Mouse (Mus musculus): Measurements from ENCODE around the gene Auts2.
A peak's percentile ranks its signal among the peaks of the same experiment; 100 is the strongest.

The Auts2 gene

DNA sequence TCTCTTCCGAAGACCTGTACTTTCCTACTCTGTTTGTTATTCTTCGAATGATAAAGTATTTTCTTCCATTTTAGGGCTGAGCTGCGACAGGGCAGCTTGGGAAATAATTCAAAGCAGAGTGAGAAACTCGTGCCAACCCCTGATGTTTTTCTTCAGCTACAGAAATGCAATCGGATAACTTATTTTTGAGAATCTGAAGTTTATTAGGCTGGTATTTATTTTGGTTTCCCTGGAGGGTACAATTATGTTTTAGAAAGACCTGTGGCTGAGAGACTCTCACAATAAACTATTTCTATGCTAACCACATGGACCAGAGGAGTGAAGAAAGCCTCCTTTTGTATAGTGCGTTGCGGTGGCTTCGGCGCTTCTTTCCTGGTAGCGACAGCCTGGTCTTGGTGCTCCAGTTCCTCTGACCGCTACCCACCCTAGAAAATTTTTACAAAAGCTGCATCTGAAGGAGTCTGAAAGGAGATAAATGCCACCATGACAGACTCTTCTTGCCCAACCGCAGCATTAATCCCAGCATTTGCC is 550.4 kb downstream of the Auts2 start:
- DNase-seq (ENCODE audit: low spot score), result no peak

DNA sequence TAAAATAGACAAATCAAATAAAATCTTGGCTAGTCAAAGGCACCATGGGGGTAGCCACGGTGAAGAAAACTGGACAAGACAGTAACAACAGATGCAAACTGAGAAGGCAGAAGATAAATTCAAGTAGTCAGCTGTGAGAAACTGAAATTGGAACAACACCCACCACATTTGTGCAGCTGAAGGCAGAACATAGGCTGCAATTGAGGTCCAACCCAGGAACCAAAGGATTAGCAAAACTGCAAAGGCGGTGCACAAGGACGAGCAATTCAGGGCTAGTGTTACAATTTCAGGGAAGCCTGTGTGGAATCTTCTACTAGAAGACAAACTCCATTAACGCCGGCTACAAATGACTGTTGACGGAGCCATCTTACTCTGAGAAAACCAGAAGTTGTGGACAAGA is 550.9 kb downstream of the Auts2 start:
- DNase-seq (ENCODE audit: low spot score), result peak; percentile 16

DNA sequence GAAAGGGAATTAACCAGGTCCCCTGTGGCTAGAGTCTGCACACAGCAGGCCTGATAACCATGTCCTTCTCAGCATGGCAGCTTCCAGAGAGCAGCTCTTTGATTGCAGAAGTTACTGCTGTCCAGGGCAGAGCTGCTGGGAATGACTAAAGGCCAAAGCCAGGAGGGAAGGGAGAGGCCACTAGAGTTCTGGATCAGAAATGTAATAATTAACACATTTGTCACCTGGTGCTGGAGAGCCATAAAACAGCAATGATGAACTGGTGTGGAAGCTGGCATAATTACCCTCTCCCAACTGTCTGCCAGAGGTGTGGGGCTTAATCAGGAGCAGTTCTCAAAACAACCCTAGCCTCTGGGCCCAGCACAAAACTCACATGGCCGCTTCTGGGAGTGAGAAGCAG is 552.6 kb downstream of the Auts2 start:
- DNase-seq (ENCODE audit: low spot score), result no peak

DNA sequence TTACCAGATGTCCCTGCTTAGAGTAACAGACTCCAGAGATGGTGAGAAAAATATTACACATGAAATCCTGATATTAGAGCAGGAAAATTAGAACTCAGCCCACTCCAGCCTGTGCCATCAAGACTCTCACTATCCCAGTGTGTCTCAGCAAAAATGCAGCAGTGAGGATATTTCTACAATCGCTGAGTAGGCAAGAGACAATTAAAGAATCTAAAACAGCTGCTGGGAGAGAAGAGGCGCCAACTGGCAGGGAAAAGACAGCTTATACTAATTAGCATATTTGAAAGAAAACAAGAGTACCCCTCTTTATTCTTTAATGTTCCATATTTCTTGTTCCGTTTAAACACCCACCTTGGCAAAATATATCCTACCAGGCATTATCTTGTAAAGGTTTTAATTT is 561.7 kb downstream of the Auts2 start:
- DNase-seq (ENCODE audit: low spot score), result peak; percentile 19

DNA sequence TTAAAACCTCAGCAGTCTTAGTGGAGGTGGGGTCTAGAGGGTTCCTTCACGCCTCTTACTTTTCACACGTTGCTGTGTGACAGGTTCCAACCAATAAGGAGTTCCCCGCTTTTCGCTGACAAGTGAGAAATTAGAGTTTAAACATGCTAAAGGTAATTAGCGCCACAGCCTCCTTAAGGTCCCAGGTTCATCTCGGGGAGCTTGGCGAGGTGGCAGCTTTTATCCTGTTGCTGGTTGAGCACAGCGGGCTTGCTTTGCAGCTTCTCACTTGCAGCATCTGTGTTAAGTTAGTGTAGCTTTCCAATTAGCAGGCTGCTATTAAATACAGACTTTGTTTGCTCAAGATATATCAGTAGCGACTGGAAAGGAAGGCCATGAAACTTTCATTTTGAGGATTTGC is 564.2 kb downstream of the Auts2 start:
- DNase-seq (ENCODE audit: low spot score), result no peak

DNA sequence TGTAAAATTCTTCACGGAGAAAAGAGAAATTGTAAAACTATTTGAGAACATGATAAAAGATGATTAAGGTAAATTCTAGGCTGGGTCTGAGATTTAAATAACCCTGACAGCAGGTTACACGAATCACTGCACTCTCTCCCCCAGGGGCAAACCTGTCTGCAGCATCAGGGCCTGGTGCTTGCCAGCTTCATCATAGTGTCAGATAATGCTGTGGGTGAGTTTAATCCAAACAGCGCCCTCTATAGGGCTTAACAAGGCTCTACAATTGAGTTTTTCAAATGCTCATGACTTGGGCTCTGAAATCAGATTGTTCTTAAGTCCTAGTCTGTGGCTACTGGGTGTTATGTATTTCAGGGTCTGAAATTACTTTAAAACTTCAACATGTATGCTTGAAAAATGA is 565.6 kb downstream of the Auts2 start:
- DNase-seq (ENCODE audit: low spot score), result no peak

DNA sequence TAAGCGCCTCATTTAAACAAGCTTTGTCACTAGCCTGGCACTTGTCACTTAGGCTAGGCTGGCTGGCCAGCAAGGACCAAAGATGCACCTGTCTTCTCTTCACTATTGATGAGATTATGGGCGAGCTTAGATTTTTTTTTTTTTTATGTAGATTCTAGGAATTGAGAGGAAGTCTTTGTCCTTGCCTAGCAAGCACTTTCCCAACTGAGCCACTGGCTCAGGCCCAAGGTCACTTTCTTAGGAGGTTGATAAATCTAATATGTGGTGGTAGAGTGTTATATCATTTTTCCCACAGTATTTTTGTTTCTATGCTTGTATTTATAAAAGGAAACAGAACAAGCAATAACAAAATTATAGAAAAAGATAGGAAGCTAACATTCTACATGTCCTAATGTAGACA is 571.2 kb downstream of the Auts2 start:
- DNase-seq (ENCODE audit: low spot score), result no peak

DNA sequence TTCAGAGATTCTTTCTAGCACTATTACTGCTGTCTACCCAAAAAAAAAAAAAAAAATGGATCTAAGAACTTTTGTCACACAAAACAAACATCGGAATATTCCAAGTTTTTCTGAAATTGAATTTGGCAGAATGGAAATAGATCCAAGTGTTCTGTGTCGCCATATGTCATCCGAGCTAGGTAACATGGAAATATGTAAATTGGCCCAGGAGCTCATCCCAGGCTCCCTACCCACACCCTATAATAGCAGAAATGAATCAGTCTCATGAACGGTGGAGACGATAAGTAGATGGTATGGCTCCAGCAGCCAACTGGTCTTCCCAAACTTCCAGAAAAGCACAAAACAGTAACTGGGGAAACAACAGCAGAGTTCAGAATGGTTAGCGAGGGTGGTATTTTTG is 577.6 kb downstream of the Auts2 start:
- DNase-seq (ENCODE audit: low spot score), result no peak

DNA sequence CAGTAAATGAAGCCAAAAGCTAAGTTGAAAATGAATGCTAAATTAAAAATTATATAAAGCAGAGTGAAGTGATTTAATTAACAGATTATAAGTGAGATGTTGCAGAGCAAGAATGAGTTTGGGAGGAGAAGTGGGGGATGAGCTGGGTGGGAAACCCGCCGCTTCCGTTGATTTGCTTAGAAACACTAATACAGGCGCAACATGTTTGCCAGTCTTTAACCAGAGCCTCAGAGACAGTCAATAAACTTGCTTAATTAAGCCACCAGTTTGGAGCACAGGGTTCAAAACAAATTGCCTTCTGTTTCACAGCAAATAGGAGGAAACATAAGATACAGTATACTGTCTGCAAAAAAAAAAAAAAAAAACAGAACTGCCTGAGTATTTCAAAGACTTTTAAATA is 579.6 kb downstream of the Auts2 start:
- no peak for DNase-seq (ENCODE audit: low spot score)

DNA sequence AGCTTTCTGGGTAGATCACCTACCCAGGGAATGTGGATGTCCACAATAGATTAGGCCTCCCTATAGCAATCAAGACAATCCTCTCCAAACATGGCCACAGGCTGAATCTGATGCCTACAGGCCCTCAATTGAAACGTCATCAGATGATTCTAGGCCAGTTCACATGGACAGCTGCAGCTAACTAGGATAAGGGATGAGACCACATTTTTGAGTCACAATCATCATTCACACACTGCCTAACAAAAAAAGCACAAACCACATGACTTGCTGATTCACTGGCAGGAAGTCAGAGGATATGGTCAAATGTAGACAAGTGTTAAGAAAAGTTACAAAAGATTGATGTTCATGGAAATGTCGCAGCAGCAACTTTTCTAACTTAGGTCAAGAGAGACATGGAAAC is 581.3 kb downstream of the Auts2 start:
- no peak for DNase-seq (ENCODE audit: low spot score)

DNA sequence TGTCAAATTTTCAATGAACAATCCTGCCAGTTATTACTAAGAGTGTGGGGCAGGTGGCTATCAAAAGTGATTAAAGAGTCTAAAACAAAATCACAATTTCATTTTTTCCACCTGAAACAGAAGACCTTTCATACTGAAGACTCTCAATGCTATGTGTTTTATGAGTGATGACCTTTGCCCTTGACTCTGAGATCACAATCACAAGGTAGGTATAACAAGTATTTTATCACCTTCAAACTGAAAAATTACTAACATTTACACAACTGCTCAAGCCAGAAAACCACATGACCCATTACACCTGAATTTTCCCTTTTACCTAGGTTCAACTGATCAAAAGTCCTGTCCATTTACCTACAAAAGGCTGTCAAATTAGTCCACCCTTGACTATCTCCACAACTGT is 582.7 kb downstream of the Auts2 start:
- no peak for DNase-seq (ENCODE audit: low spot score)

DNA sequence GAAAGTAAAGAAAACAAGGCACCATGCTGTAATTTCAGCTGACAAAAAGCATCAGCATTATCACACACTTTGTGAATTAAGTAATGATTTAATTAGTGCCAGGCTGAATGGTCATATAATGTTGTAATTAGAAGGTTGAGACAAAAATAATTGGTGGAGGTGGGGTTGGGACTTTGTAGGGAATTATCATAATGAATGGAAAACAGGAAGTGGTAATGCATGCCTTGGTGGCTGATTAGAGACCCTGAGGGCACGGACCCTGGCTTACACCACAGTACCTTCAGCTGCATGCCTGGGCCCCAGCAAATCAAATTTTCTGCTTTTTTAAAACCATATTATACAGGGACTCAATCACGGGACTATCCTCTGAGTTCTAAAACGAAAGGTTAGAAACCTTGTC is 586.1 kb downstream of the Auts2 start:
- DNase-seq (ENCODE audit: low spot score), result no peak

DNA sequence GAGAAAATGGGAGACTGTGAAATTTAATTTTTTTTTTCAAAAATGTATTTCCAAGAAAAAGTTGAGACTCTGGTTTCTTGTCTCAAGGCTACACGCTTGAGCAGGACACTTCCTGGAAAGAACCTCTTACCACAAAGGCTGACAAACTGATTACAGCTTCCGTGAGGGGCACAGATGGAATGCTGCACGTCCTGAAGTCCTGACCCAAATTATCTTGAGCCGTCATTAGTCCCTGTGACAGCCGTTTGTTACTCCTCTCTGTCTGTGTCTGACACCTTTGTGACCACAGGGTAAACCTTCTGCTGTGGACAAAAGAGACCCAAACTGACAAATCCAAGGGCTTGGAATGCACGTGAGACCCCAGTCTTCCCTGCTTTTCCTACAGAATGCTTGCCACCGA is 587.1 kb downstream of the Auts2 start:
- no peak for DNase-seq (ENCODE audit: low spot score)

DNA sequence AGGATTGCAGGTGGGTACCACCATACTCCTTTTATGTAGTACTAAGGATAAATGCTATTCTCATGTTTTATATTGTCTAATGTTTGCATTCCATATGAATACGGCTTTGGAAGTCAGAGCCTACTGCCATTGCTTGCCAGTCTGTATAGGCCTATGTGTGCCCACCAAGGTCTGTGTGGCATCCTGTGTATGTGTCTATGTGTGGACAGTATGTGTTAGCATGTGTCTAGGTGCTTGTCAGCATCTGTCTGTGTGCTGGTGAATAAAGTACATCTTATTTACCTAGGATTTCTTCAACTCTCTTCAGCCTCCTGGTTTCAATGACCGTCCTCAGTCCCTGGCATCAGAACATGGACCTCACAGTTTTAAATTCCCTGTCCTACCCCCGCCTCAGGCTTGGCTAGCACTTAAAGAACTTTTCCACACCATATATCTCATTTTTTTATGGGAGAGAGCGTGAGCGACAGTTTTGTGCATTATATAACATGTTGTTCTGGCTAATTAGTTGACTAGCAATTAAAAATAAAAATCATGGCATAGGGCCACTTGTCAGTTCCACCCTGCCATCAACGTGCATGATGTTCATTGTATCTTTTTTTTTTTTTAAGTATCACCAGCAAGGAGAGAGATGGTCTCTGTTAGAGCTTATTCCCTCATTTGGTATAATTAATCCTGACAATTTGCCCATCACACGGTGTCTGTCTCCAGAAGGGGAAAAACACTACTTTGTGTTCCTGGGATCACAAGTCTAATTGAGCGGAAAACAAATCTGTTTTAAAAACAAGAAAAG is 587.7 kb downstream of the Auts2 start:
- no peak for DNase-seq (ENCODE audit: low spot score)

DNA sequence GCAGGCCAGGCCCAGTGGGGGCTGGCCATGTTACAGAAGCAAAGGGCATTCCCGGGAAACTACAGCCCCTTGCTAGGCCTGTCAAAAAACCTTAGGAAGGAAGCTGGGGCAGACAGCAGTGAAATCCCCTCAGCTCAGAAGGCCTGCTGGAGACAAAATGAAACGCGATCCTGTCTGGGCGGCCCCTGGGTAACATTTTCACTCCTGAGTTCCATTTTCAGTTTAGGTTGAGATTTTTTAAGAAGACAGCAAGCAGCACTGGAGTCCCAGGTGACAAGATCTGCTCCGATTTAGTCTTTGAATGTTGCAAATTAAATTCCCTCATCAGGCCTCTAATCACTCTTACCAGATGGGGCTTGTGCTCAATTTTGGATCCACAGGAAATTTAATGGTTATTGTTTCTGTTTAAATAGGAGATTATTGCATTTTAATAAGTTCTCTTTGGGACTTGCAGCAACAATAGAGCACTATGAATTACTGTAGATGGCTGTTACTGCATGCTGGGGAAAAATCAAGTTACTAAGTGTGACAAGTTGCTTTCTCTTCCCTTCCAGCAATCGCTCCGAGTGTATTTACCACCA is 594.5 kb downstream of the Auts2 start:
- DNase-seq (ENCODE audit: low spot score), result no peak

DNA sequence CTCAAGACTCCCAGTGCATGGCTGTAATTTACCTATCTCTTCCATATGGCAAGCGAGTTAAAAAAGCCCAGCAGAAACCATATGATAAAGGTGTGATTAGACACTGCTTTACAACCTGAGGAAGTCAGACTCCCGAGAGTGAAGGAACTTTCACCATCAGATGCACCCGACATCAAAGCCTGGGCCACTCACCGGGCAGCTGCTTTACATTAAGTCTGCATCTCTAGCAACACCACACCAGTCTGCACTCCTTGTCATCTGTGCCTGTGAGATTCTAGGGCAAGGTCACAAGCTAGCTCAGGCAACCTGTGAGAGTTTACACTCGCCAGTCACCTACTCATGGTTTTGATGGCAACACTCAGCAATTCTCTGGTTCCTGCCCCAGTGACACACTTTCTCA is 596.3 kb downstream of the Auts2 start:
- no peak for DNase-seq (ENCODE audit: low spot score)

DNA sequence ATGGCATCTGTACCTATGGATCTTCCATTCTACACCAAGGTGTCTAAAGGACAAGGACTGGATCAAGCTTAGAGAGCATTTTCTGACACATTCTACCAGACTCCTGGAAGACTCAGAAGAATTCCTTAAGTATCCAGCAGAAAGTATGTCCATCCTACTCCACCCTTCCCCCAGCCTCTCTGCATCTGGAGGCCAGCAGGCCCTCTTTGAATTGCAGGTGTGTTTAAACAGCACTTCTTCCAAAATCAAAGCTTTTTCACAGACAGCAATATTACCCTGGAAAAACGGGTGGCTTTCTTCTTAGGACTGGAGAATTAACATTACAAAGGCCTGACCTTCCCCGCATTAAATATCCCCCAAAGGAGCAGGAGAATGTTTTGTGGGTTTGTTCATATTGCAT is 598.4 kb downstream of the Auts2 start:
- DNase-seq (ENCODE audit: low spot score), result no peak

DNA sequence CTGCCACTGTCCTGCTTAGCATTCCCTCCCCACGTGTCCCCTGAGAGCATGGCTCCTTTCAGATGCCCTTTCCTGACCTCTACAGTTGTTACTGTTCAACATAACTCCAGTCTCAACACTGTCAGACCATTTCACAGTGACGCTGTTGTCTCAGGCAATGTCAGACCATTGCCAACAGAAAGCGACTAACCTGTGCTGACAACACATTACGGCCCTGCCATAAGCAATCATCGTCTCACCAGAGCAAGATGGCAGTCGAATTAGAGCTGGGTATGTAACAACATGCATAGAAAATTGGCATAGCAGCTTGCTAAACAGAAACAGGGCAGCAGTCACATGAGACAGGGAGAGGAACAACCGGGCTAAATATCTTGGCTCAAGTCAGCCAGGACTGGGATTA is 614.4 kb downstream of the Auts2 start:
- DNase-seq (ENCODE audit: low spot score), result no peak

DNA sequence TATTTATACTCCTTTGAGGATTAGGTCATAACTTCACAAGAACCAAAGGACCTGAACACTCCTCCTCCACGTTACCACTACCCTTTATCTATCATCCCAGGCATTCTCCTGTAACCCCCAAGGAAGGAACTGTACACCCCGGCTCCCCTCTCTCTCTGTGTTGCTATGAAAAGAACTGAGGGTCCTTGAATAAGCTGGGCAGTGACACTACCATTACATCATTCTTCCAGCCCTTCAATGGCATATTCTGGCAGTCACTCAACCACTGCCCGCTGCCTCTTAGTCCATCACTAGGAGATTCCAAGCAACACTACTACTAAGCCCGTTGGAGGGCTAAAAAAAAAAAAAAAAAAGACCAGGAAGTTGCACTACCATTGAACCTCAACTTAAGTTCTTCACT is 620.4 kb downstream of the Auts2 start:
- DNase-seq (ENCODE audit: low spot score), result no peak

DNA sequence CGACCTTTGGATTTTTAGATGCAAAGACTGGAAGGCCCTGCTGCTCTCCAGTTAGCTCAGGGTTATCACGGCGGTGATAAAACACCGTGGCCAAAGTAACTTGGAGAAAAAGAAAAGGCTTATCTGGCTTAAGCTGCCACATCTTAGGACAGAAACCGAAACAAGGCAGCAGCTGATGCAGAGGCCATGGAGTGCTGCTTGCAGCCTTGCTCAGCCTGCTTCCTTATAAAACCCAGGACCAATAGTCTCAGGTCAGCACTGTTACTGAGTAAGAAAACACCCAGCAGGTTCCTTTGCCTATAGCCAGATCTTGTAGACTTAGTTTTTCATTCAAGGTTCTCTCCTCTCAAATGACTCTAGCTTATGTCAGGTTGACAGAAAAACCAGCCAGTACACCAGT is 621.0 kb downstream of the Auts2 start:
- no peak for DNase-seq (ENCODE audit: low spot score)

DNA sequence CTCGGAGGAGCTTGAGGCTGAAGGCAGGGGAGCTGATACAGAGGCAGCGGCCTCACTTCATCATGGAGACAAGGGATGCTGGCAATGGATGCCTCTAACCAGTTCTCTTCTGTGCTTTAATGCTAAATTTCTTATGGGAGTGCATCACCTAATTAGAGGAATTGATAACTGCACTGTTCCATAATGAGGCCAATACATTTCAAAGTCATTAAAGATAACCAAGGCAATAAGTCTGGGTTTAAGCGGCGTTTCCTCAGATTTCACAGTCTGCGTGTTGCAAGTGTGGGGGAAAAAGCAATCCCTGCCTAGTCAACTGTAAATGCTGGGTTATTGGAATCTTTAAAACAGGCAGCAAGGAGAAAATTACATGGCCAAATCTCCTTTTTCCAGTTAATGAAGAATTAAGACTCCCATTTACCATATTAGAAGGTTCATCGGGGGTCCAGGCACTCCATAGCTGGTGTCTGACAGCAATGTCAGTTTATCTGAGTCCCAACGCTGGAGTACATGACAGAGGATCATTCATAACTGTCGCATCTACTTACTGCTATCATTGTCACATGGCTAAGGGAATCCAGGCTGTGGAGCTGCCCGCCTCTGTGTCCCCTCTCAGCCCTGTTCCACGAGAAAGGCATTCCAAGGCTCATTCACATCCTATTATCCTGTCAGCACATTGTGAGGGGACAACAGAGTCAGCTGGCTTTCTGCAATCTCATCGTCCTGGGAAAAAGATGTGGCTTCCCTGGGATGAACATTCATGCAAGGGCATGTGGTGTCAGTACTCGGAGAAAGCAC is 623.0 kb downstream of the Auts2 start:
- no peak for DNase-seq (ENCODE audit: low spot score)

DNA sequence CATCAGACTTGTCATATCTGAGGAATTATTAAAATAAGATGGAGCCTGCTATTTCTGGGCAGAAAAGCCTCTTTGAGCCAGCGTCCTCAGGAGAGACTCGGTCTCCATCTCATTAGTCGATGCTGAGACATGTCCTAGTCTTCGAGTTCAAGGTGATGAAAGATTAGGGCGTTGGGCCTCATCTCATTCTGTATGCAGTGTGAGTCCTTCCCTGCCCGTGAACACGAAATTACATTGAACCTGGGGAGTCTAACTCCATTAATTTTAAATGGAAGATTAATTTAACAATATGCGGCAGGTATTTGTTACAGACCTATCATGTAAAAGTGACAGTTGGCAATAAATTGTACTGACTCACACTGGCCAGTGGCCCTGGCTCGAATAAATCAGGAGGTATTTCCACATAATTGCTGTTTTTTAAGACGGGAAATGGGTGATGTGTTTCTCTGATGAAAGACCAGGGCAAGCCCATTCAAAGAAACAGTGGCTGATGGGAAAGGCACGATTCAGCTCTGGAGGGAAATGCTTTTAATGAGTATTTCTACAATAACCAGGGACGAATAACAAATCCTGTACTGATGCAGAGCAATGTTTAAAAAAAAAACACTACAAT is 626.2 kb downstream of the Auts2 start:
- DNase-seq (ENCODE audit: low spot score), result no peak

DNA sequence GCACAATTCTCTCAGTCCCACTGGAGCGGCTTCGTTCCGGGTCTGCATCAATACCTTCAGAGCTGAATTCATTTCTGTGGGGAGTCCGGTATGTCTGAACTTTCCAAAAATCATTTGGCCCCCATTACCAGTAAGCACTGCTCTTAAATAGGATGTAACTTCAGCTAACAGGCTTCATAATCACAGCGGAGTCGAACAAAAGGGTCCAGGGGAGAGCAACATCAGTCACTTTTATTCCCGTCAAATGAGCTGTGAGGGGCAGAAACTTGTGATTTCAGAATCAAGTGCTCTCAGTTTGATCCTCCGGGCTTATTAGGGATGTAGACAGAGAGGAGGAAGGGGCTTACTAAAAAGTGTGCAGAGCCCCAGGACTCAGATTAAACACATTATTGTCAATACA is 629.6 kb downstream of the Auts2 start:
- no peak for DNase-seq (ENCODE audit: low spot score)

Data from left cerebral cortex, adult 11 months (tissue).